Mouse (Mus musculus): Measurements from ENCODE around the gene Hist1h1t. TPM values are rescaled to one million over a fixed set of nuclear protein-coding genes. Genes with fewer than 3 reads are reported as not detected.

Gene Hist1h1t
- polyA plus RNA-seq, 1 experiment from 2014 or later = not detected

GRCm38 (mm10) chr13:23687907-23688306 is 7.7 kb upstream of the Hist1h1t start:
- 93% methylated on average over 7 of the region's 7 CpGs for WGBS
- no peak overlapping the region for H3K27ac ChIP-seq
- H3K36me3 ChIP-seq = no peaks in the 10 kb centered on the region
- H3K4me2 ChIP-seq = no peak overlapping the region
- H3K27me3 ChIP-seq = no peaks in the 10 kb centered on the region
- peaks cover 19% of the 10 kb centered on the region for H3K4me1 ChIP-seq (replicated peaks)
- no peak overlapping the region for H3K4me3 ChIP-seq
- ATAC-seq (ENCODE audit: low FRiP score) = no peak
- no peak overlapping the region for H3K9ac ChIP-seq
- no peaks in the 10 kb centered on the region for H3K9me3 ChIP-seq

GRCm38 (mm10) chr13:23688956-23689355 is 6.7 kb upstream of the Hist1h1t start:
- Histone ChIP-seq H3K27me3 (no peaks in the 10 kb centered on the region), H3K4me3 (no peak overlapping the region), H3K4me1 (replicated peaks) (peaks cover 15% of the 10 kb centered on the region), H3K9me3 (no peaks in the 10 kb centered on the region), H3K27ac (no peak overlapping the region), H3K9ac (no peak overlapping the region), H3K36me3 (no peaks in the 10 kb centered on the region), H3K4me2 (no peak overlapping the region)
- 97% methylated on average over 2 of the region's 2 CpGs for WGBS
- ATAC-seq (ENCODE audit: low FRiP score) = no peak

DNA sequence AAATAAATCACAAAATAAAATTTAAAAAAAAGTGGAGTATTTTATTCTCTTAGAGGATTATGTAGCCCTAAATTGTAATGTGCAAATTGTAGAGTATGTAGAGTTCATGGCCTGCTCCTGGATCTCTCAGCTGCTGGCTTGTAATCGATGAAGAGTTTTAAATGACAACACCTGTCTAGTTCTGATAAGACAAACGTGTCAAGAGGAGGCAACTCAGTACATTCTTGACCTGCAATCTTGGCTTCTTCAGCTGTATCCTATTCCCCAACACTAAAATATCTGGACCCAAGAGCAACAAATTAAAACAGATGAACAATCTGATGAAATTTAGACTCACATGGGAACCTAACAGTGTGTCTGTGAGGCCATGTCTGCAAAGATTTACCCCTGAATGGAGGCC is 6.2 kb upstream of the Hist1h1t start:
- WGBS = 83% methylated on average over 2 of the region's 2 CpGs
- Histone ChIP-seq H3K4me3 (no peak overlapping the region), H3K9me3 (no peaks in the 10 kb centered on the region), H3K36me3 (no peaks in the 10 kb centered on the region), H3K4me2 (no peak overlapping the region), H3K27me3 (no peaks in the 10 kb centered on the region), H3K4me1 (replicated peaks) (peaks cover 15% of the 10 kb centered on the region), H3K9ac (no peak overlapping the region), H3K27ac (no peak overlapping the region)
- ATAC-seq (ENCODE audit: low FRiP score) = no peak

DNA sequence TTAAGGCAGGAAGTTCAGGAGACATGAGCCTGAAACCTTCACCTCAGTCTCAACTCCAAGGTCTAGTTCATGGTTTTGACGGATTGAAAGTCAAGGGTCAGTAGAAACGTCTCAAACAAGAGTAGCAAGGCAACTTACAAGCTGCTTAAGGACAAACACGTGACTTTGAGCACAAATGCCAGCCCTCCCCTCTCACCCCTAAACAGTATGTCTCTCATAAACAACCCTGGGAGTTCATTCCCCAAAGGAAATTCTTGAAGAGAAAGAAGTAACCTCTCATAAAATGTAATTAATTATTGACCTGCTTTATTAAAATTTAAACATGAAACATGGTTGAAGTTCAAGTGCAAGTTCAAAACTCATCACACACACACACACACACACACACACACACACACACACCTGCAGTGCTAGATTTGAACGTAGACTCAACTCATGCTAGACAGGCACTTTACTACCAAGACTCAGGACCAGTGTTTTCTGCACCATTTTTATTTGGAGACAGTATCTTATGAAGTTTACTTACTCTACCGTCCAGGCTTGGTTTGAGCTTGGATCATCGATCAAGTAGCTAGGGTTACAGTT is 1.7 kb upstream of the Hist1h1t start:
- 88% methylated on average over 6 of the region's 6 CpGs for WGBS
- no peak overlapping the region for H3K4me3 ChIP-seq
- no peak overlapping the region for H3K9ac ChIP-seq
- no peak for ATAC-seq (ENCODE audit: low FRiP score)
- H3K27ac ChIP-seq = no peak overlapping the region
- no peaks in the 10 kb centered on the region for H3K36me3 ChIP-seq
- H3K4me1 ChIP-seq (replicated peaks) = peaks cover 9% of the 10 kb centered on the region
- no peak overlapping the region for H3K4me2 ChIP-seq
- no peaks in the 10 kb centered on the region for H3K9me3 ChIP-seq
- no peaks in the 10 kb centered on the region for H3K27me3 ChIP-seq

DNA sequence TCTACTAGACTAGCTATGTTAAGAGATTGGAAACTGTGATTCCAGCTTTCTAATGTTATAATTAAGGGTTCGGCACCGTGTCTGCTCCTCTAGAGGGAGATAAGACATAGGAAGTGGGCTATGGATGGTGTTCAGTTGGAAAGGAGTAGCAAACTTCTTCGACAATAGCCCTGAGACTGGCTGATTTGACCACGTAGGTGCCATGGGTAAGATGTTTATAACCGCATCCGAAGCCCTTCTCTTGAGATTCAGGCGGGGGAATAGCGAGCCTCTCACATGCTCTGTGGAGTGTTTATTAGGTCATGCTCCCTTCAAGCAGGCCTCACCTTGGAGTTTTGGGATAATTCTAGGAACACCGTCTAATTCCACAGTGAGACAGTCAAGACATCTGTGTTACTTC is 658 bp upstream of the Hist1h1t start:
- WGBS = 93% methylated on average over 9 of the region's 9 CpGs
- Histone ChIP-seq H3K9me3 (no peaks in the 10 kb centered on the region), H3K36me3 (no peaks in the 10 kb centered on the region), H3K4me1 (replicated peaks) (peaks cover 11% of the 10 kb centered on the region), H3K27ac (no peak overlapping the region), H3K9ac (no peak overlapping the region), H3K27me3 (no peaks in the 10 kb centered on the region), H3K4me3 (no peak overlapping the region), H3K4me2 (no peak overlapping the region)
- no peak for ATAC-seq (ENCODE audit: low FRiP score)

DNA sequence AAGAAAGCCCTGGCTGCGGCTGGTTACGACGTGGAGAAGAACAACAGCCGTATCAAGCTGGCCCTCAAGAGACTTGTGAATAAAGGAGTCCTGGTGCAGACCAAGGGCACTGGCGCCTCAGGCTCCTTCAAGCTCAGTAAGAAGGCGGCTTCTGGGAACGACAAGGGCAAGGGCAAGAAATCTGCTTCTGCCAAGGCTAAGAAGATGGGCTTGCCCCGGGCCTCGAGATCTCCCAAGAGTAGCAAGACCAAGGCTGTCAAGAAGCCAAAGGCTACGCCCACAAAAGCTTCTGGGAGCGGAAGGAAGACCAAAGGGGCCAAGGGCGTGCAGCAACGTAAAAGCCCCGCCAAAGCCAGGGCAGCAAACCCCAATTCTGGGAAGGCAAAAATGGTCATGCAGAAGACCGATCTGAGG is 454 bp downstream of the Hist1h1t start:
- H3K9me3 ChIP-seq = no peaks in the 10 kb centered on the region
- 61% methylated on average over 15 of the region's 15 CpGs for WGBS
- H3K27ac ChIP-seq = no peak overlapping the region
- H3K36me3 ChIP-seq = no peaks in the 10 kb centered on the region
- H3K4me2 ChIP-seq = no peak overlapping the region
- no peak overlapping the region for H3K4me3 ChIP-seq
- no peak overlapping the region for H3K9ac ChIP-seq
- no peaks in the 10 kb centered on the region for H3K27me3 ChIP-seq
- H3K4me1 ChIP-seq (replicated peaks) = peaks cover 11% of the 10 kb centered on the region
- no peak for ATAC-seq (ENCODE audit: low FRiP score)

DNA sequence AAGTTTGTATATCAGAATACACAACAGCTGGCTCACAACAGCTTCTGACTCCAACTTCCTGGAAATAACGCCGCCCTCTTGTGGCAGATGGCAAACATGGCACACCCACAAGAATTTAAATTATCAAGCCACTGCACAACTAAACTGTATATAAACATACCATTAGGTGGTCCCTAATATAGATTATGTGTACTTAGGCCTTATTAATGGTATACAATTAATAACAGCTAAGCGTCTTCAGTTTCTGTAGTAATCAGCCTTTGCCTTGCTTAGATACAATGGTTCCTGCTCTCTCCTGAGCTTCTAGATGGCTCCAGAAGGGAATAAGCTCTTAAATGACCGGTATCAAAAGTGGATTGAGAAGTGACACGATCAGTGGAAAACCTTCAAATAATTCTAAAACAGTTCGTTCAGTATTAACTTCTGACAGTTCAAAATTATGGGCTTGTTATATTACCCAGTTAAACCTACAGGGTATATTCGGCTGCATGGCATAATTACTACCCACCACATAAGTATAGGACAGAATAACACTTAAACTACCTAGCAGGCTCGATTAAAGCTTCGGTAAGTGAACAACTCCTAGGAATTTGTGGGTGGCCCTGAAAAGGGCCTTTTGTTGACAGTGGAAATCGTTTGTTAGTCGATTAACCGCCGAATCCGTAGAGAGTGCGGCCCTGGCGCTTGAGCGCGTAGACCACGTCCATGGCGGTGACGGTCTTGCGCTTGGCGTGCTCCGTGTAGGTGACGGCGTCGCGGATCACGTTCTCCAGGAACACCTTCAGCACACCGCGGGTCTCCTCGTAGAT is 2.1 kb downstream of the Hist1h1t start:
- H3K4me1 ChIP-seq (replicated peaks) = peaks cover 11% of the 10 kb centered on the region
- H3K27ac ChIP-seq = peak overlapping the region; percentile 91
- peak overlapping the region; percentile 45 for H3K4me3 ChIP-seq
- WGBS = under 1% methylated on average over 29 of the region's 32 CpGs
- peak; percentile 84 for ATAC-seq (ENCODE audit: low FRiP score)
- peak overlapping the region; percentile 71 for H3K9ac ChIP-seq
- no peaks in the 10 kb centered on the region for H3K9me3 ChIP-seq
- H3K4me2 ChIP-seq = peak overlapping the region; percentile 68
- no peaks in the 10 kb centered on the region for H3K36me3 ChIP-seq
- no peaks in the 10 kb centered on the region for H3K27me3 ChIP-seq

GRCm38 (mm10) chr13:23698300-23698693 is 2.7 kb downstream of the Hist1h1t start, which contains the start of gene Hist1h4c:
Gene Hist1h4c (minus strand): TSS chr13:23698454.
- under 1% methylated on average over 18 of the region's 22 CpGs for WGBS
- peaks cover 11% of the 10 kb centered on the region for H3K4me1 ChIP-seq (replicated peaks)
- H3K27me3 ChIP-seq = no peaks in the 10 kb centered on the region
- H3K9me3 ChIP-seq = no peaks in the 10 kb centered on the region
- H3K9ac ChIP-seq = peak within 1 kb of the TSS; percentile 71
- peak; percentile 97 for ATAC-seq (ENCODE audit: low FRiP score)
- H3K27ac ChIP-seq = peak within 1 kb of the TSS; percentile 91
- peak within 1 kb of the TSS; percentile 45 for H3K4me3 ChIP-seq
- no peaks in the 10 kb centered on the region for H3K36me3 ChIP-seq
- peak within 1 kb of the TSS; percentile 68 for H3K4me2 ChIP-seq

DNA sequence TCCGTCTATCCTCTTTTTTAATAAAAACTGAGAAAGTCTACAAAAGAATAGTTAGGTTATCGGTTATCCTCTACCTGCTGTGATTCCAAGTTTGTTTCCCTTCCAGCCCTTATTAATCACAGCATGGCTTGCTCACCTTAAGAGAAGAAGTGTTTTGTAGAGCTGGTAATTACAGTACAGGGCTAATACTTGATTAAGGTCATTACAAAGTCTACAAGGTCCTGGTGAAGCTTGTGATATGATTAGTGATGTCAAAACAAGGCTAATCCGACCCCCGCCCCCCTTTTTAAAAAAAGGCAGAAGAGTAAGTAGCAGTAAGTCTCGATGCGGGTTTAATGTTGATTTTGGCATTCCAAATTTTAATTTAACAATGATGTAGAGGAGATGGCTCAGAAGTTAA is 3.4 kb downstream of the Hist1h1t start:
- Histone ChIP-seq H3K9ac (0 out of 2 replicates have a peak overlapping the region, but pooled peaks have one; percentile 10), H3K4me2 (peak overlapping the region; percentile 68), H3K27me3 (no peaks in the 10 kb centered on the region), H3K27ac (peak overlapping the region; percentile 67), H3K36me3 (no peaks in the 10 kb centered on the region), H3K4me3 (no peak overlapping the region; the same call in 1 of the 2 replicates), H3K4me1 (replicated peaks) (peaks cover 11% of the 10 kb centered on the region), H3K9me3 (no peaks in the 10 kb centered on the region)
- ATAC-seq (ENCODE audit: low FRiP score) = no peak
- 76% methylated on average over 6 of the region's 6 CpGs for WGBS

DNA sequence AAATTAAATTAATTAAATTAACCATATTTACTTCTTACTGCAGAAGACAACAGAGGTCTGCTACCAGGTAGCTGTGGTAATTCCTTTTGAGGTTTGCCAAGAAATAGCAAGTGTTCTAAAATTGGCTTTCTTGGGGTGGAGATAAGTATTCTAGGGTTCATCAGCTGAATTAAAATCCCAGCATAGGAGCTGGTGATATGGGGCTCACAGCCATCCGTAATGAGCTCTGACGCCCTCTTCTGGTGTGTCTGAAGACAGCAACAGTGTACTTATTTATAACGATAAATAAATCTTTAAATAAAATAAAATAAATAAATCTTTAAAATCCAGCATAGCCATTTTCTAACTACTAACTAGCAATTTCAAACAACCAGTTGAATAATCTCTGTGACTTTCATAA is 4.2 kb downstream of the Hist1h1t start:
- WGBS = 67% methylated on average over 3 of the region's 3 CpGs
- no peaks in the 10 kb centered on the region for H3K36me3 ChIP-seq
- H3K27ac ChIP-seq = no peak overlapping the region
- no peak overlapping the region for H3K4me3 ChIP-seq
- no peaks in the 10 kb centered on the region for H3K27me3 ChIP-seq
- peaks cover 11% of the 10 kb centered on the region for H3K4me1 ChIP-seq (replicated peaks)
- H3K9ac ChIP-seq = no peak overlapping the region
- no peak overlapping the region for H3K4me2 ChIP-seq
- no peak for ATAC-seq (ENCODE audit: low FRiP score)
- H3K9me3 ChIP-seq = no peaks in the 10 kb centered on the region

DNA sequence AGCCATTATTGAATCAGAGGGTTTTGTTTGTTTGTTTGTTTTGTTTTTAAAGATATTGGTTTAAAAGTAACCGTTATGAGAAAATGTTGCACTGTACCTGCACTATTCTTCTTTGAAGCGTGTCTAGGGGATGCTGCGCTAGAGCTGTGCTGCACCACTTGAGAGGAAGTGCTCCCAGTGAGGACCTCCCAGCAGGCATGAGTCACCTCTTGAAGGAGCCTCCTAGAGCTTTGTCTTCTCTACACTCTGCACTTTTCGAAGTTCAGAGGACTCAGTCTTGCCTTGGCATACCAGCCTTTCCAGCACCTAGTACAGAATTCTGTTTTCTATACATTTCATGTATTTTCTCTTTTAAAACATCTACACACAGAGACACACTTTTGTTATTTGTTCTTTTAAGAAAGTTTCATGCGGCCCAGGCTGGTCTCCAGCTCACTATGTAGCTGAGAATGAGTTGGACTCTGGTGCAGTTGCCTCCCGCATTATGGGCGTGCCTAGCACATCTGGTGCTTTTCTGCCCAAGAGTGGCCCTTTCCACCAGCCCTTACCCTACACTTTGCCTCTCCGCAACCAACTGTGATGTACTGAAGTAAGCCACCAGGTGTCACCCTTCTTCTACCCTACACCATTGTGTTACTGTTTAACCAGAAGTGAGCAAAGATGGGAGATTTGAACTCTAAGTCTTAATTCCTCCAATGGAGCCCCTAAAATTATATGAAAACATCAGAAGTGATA is 5.3 kb downstream of the Hist1h1t start:
- no peak for ATAC-seq (ENCODE audit: low FRiP score)
- 32% methylated on average over 8 of the region's 8 CpGs for WGBS
- H3K4me3 ChIP-seq = no peak overlapping the region

GRCm38 (mm10) chr13:23702220-23702619 is 6.6 kb downstream of the Hist1h1t start:
- H3K4me2 ChIP-seq = no peak overlapping the region

More for the DNA sequence above, 5.3 kb downstream of the Hist1h1t start:
- no peaks in the 10 kb centered on the region for H3K36me3 ChIP-seq
- H3K27me3 ChIP-seq = no peaks in the 10 kb centered on the region
- no peak overlapping the region for H3K27ac ChIP-seq
- no peak overlapping the region for H3K4me2 ChIP-seq
- no peaks in the 10 kb centered on the region for H3K9me3 ChIP-seq
- H3K9ac ChIP-seq = no peak overlapping the region
- H3K4me1 ChIP-seq (replicated peaks) = peaks cover 11% of the 10 kb centered on the region

More at GRCm38 (mm10) chr13:23702220-23702619, 6.6 kb downstream of the Hist1h1t start:
- 91% methylated on average over 4 of the region's 4 CpGs for WGBS
- Histone ChIP-seq H3K27ac (no peak overlapping the region), H3K36me3 (no peaks in the 10 kb centered on the region), H3K9ac (no peak overlapping the region), H3K4me1 (replicated peaks) (peaks cover 11% of the 10 kb centered on the region), H3K4me3 (no peak overlapping the region), H3K9me3 (no peaks in the 10 kb centered on the region), H3K27me3 (no peaks in the 10 kb centered on the region)
- ATAC-seq (ENCODE audit: low FRiP score) = no peak

All from hindbrain, embryonic 13.5 days (tissue).